Mouse (Mus musculus): ENCODE results near the gene Mettl26. TPM values are rescaled to one million over a fixed set of nuclear protein-coding genes. Genes with fewer than 3 reads are reported as not detected.

The Mettl26 gene
- polyA plus RNA-seq, 1 experiment from 2014 or later = 47.1 TPM

DNA sequence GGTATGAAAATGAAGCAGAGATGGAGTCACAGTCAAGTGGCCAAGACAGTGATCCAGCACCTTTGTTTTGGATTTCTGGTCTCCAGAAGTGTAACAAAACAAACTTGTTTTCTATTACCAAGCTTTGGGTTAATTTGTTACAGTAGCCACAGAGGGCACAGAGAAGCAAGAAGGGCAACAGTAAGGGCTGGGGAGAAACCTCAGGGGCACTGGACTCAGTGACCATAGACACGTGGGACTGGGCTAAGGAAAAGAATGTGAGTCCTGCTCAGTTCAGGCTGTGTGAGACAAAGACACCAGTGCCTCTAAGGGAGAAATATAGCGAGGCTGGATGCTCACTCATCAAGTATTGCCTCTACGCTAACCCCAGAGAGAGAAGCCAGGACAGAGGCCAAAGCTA lies 2.2 kb upstream of the Mettl26 start:
- ATAC-seq (ENCODE audit: insufficient number of reproducible peaks, insufficient read depth, low FRiP score, low TSS enrichment, low read depth) = no peak
- H3K4me2 ChIP-seq = no peak overlapping the region
- WGBS = 82% methylated on average over 3 of the region's 3 CpGs

DNA sequence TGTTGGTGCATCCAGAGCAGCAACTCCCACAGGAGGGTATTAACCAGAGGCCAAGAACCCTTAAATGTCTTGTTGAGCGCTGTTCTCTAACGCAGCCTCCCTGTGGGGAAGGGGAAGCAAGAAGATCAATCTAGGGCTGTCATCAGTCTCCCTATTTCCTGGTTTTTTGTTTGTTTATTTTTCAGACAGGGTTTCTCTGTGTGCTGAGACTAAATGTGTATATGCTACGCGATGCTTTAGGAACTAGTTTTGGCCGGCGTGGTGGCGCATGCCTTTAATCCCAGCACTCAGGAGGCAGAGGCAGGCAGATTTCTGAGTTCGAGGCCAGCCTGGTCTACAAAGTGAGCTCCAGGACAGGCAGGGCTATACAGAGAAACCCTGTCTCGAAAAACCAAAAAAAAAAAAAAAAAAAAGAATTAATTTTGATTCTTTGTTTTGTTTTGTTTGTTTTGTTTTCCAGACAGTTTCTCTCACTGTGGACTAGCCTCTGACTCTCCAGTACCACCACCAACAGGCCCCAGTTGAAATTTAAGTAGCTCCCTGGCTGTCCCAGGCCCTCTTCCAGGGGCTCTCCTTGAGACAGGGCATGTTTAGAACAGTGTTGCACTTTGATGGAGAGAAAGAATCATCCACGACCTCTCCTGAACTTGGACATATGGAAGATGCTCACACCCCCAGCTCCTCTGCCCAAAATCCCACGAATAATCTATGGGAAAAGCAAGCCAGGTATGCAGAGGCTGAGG lies 1.3 kb upstream of the Mettl26 start:
- no peak for ATAC-seq (ENCODE audit: insufficient number of reproducible peaks, insufficient read depth, low FRiP score, low TSS enrichment, low read depth)
- Histone ChIP-seq H3K27me3 (no peaks in the 10 kb centered on the region), H3K4me2 (peak overlapping the region; percentile 94), H3K36me3 (peaks cover 11% of the 10 kb centered on the region), H3K9ac (peak overlapping the region; percentile 84), H3K27ac (peak overlapping the region; percentile 93; the same call in 1 of the 2 replicates), H3K4me3 (peak overlapping the region; percentile 80), H3K4me1 (peaks cover 26% of the 10 kb centered on the region), H3K9me3 (no peaks in the 10 kb centered on the region)
- WGBS = 72% methylated on average over 11 of the region's 11 CpGs

More for the DNA sequence above, 2.2 kb upstream of the Mettl26 start:
- Histone ChIP-seq H3K36me3 (peaks cover 2% of the 10 kb centered on the region), H3K9ac (no peak overlapping the region), H3K4me1 (peaks cover 32% of the 10 kb centered on the region), H3K27me3 (no peaks in the 10 kb centered on the region), H3K27ac (no peak overlapping the region), H3K4me3 (no peak overlapping the region), H3K9me3 (no peaks in the 10 kb centered on the region)

DNA sequence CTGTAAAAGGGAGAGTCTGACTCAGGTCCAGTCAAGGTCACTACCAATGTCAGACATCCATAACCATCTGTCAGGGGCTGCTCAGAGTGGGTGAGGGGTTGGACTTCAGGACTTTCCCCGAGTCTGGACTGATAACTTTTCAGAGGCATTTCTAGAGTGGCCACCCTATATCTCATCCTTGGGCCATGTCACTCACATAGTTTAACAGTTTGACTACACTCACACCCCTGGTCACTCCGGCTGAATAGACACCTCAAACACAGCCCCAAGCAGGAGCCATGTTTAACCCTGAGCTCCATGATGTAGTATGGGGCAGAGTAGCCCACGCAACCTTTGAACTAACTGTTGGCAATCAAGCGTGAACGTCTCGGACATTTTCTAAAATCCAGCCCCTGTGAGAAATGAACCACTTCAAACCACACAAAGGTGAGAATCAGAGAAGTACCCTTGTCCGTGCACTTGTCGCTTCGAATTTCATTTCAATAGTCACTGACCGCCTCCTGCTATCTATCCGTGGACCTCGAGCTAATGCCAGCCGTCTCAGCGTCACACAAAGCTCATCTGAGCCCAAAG lies 640 bp upstream of the Mettl26 start:
- Histone ChIP-seq H3K4me2 (peak overlapping the region; percentile 94), H3K4me3 (peak overlapping the region; percentile 80), H3K9me3 (no peaks in the 10 kb centered on the region), H3K9ac (peak overlapping the region; percentile 84), H3K27me3 (no peaks in the 10 kb centered on the region), H3K36me3 (peaks cover 18% of the 10 kb centered on the region), H3K27ac (peak overlapping the region; percentile 93), H3K4me1 (peaks cover 21% of the 10 kb centered on the region)
- no peak for ATAC-seq (ENCODE audit: insufficient number of reproducible peaks, insufficient read depth, low FRiP score, low TSS enrichment, low read depth)
- WGBS = 5% methylated on average over 14 of the region's 14 CpGs

DNA sequence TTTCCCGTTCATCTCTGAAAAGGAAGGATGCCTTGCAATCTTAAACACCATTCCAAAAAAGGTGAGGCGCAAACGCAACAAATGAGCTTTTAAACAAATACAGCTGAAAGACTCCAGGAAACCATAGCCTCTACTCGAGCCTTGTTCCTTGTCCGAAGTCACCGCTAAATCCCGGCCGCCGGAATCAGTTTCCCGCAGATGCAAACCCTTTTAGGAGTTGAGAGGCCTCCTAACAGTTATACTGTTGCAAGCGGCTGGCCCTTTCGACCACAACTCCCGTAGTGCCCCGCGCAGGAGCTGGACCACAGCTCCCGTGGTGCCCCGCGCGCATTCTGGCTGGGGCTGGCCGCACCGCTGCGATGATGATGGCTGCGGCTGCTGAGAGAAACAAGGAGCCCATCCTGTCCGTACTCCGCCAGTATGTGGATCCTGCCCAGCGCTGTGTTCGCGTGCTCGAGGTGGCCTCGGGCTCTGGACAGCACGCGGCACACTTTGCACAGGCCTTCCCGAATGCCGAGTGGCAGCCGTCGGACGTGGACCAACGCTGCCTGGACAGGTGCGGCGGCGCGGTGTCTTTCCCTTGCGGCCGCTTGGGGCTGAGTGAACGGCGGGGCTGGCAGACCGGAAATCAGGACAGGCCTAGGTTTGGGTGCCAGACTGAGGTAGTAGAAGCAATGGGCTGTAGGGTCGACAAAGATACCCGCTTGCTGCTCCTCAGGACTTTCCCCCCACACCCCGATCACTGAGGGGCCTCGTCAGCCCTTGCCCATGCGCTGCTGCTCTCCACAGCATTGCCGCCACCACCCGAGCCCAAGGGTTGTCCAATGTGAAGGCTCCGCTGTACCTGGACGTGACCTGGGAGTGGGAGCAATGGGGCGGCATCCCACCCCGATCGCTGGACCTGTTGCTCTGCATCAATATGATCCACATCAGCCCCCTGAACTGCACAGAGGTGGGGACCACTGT lies 580 bp downstream of the Mettl26 start:
- peak; percentile 88 for ATAC-seq (ENCODE audit: insufficient number of reproducible peaks, insufficient read depth, low FRiP score, low TSS enrichment, low read depth)
- Histone ChIP-seq H3K27ac (peak overlapping the region; percentile 93), H3K4me3 (peak overlapping the region; percentile 80), H3K27me3 (no peaks in the 10 kb centered on the region), H3K4me2 (peak overlapping the region; percentile 94), H3K4me1 (peaks cover 25% of the 10 kb centered on the region), H3K9ac (peak overlapping the region; percentile 84), H3K36me3 (peaks cover 26% of the 10 kb centered on the region), H3K9me3 (no peaks in the 10 kb centered on the region)
- WGBS = 1% methylated on average over 59 of the region's 59 CpGs

DNA sequence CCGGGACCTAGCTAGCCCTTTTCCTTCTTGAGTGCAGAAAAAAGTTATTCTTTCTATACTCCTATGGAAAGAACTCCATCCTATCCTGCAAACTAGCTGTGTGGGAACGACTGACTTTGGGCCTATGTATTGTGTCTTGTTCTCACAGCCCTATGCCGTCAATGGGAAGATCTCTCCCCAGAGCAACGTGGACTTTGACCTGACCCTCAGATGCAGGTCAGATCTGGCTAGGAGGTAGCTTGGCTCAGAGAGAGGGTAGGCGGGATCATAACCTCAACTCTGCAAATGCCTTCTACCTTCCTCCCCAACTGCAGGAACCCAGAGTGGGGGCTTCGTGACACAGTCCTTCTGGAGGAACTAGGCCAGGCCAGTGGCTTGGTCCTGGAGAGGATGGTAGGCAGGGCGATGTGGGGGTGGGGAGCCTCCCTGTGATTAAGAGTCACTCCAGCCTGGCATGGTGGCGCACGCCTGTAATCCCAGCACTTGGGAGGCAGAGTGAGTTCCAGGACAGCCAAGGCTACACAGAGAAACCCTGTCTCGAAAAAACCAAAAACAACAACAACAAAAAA lies 1.6 kb downstream of the Mettl26 start:
- H3K9ac ChIP-seq = peak overlapping the region; percentile 84
- no peak overlapping the region for H3K27ac ChIP-seq
- H3K4me2 ChIP-seq = peak overlapping the region; percentile 94
- no peak for ATAC-seq (ENCODE audit: insufficient number of reproducible peaks, insufficient read depth, low FRiP score, low TSS enrichment, low read depth)
- WGBS = 54% methylated on average over 10 of the region's 10 CpGs
- H3K27me3 ChIP-seq = no peaks in the 10 kb centered on the region
- H3K9me3 ChIP-seq = no peaks in the 10 kb centered on the region
- H3K4me1 ChIP-seq = peaks cover 33% of the 10 kb centered on the region
- H3K36me3 ChIP-seq = peaks cover 32% of the 10 kb centered on the region
- H3K4me3 ChIP-seq = peak overlapping the region; percentile 80

DNA sequence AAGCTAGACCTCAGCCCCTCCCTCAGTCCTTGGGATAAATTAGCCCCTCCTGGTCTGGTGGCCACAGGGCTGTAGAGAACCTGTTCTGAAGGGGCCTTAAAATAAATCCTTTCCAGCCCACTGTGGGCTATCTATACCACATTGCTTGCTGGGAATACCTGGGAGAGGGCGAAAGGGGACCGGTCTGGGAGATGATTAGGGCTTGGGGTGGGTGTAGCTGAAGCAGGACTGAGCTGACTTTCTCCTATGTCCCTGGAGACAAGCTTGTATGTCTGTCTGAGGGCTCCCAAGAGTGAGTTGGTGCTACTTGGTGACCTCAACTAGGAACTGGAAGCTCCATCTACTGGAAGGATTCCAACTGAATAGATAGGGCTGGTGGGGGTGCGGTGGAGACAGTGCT lies 2.2 kb downstream of the Mettl26 start:
- 95% methylated on average over 3 of the region's 3 CpGs for WGBS
- ATAC-seq (ENCODE audit: insufficient number of reproducible peaks, insufficient read depth, low FRiP score, low TSS enrichment, low read depth) = no peak
- H3K4me1 ChIP-seq = peaks cover 36% of the 10 kb centered on the region
- peaks cover 38% of the 10 kb centered on the region for H3K36me3 ChIP-seq
- H3K4me3 ChIP-seq = no peak overlapping the region
- no peaks in the 10 kb centered on the region for H3K9me3 ChIP-seq
- no peaks in the 10 kb centered on the region for H3K27me3 ChIP-seq
- H3K4me2 ChIP-seq = no peak overlapping the region
- no peak overlapping the region for H3K9ac ChIP-seq
- H3K27ac ChIP-seq = no peak overlapping the region

DNA sequence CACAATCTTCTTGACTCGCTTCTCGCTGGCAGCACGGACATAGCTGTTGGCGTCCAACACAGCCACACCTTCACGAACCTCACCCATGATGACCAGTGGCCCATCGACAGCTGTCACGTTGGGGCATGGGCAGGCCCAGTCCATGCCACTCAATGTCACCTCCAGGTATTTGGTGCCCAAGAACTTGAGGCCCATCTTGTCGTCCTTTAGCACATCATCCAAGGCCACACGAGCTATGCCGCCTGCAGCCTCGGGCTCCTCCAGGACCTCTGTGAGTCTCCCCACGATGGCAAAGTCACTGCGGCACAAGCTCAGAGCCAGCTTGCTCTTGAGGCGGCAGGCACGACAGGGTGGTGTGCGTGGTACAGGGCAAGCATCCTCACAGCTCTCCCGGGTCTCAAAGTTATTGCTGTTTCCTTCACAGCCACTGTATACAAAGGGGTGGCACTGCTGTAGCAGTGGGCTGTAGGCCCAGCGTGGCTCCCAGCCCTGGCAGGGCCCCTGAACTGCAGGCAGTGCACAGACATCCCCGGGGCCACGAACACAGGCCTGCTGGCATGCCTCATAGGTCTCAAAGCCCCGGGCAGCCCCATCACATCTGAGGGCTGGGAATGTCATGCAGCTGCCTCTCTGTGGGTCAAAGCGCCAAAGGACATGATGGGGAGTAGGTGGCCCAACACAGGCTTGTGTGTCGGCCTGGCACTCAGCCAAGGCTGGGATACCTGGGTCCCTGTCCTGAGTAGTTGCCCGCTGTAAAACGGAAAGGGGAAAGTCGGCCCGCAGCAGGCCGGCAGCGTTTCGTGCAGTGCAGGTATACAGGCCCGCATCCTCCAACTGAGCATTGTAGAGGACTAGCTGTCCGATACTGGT lies 3.1 kb downstream of the Mettl26 start:
- Histone ChIP-seq H3K4me1 (peaks cover 36% of the 10 kb centered on the region), H3K4me3 (no peak overlapping the region), H3K4me2 (no peak overlapping the region), H3K9ac (no peak overlapping the region), H3K36me3 (peaks cover 47% of the 10 kb centered on the region), H3K27ac (no peak overlapping the region), H3K27me3 (no peaks in the 10 kb centered on the region), H3K9me3 (no peaks in the 10 kb centered on the region)
- WGBS = 91% methylated on average over 32 of the region's 32 CpGs
- ATAC-seq (ENCODE audit: insufficient number of reproducible peaks, insufficient read depth, low FRiP score, low TSS enrichment, low read depth) = no peak

DNA sequence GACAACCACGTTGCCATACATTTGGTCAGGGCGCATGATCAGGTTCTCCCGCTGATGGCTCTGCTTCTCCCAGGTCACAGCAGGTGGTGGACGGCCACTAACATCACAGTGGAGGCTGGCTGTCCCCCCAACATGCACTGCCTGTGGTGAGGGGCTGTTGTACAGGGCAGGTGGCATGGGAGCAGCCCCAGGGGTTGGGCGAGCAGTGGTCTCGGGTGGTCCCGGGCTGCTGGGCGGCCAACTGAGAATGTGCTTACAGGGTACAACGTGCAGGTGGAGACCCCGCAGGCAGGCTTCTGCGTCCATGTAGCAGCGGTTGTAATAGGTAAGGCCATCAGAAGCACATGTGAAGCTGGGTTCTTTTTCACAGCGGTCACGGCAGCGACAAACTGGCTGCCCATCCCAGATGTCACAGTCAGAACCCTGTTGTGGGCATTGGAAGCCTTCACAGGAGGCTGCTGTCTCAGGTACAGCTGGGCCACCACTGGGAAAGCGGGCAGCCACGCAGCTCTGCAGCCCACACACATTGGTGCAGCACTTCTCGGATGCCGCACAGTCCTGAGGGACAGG lies 3.8 kb downstream of the Mettl26 start:
- Histone ChIP-seq H3K9ac (no peak overlapping the region), H3K27ac (no peak overlapping the region), H3K4me1 (peaks cover 36% of the 10 kb centered on the region), H3K4me2 (no peak overlapping the region), H3K9me3 (no peaks in the 10 kb centered on the region), H3K27me3 (no peaks in the 10 kb centered on the region), H3K36me3 (peaks cover 55% of the 10 kb centered on the region), H3K4me3 (no peak overlapping the region)
- WGBS = 89% methylated on average over 19 of the region's 19 CpGs
- no peak for ATAC-seq (ENCODE audit: insufficient number of reproducible peaks, insufficient read depth, low FRiP score, low TSS enrichment, low read depth)

DNA sequence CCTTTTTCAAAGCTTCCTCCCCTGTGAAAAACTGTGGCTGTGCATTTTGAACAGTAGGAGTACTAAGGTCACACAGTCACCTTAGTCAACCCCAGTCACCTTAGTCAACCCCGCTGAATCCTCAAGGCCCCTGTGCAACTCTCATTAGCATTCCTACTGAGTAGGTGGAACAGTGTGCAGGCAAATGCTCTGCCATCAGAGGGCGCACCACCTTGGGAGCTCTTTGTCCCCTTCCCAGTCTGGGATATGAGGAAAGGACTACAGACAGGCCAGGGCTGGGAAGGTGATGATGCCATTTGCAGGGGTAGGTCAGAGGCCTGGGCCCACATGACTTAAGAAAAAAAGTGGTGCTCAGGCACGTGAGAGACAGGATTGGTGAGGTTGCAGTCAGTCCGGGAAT lies 4.4 kb downstream of the Mettl26 start:
- Histone ChIP-seq H3K27ac (no peak overlapping the region), H3K36me3 (peaks cover 60% of the 10 kb centered on the region), H3K4me3 (no peak overlapping the region)

DNA sequence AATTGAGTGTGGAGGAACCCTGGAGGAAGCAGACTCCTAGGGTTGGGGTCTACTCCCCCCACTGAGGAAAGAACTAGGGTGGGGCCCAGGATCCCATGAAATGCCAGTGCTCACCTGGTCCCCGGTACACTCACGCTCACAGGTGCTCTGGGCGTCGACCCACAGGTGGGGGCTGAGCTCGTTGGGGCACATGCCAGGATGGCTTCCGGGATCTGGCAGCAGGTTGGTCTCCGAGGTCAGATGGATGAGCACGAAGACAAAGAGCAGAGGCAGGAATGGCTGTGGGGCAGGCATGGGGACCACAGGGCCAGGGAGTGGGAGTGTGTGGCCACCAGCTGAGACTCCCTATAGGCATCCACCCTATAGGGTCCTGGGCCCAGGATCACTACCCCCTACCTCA lies 4.9 kb downstream of the Mettl26 start:
- H3K36me3 ChIP-seq = peaks cover 65% of the 10 kb centered on the region
- WGBS = 69% methylated on average over 8 of the region's 8 CpGs
- H3K4me3 ChIP-seq = no peak overlapping the region
- 0 out of 2 replicates have a peak overlapping the region, but pooled peaks have one; percentile 16 for H3K9ac ChIP-seq
- no peaks in the 10 kb centered on the region for H3K9me3 ChIP-seq
- no peaks in the 10 kb centered on the region for H3K27me3 ChIP-seq
- peaks cover 30% of the 10 kb centered on the region for H3K4me1 ChIP-seq
- no peak for ATAC-seq (ENCODE audit: insufficient number of reproducible peaks, insufficient read depth, low FRiP score, low TSS enrichment, low read depth)
- no peak overlapping the region for H3K27ac ChIP-seq
- no peak overlapping the region for H3K4me2 ChIP-seq

More for the DNA sequence above, 4.4 kb downstream of the Mettl26 start:
- WGBS = 45% methylated on average over 4 of the region's 4 CpGs
- no peaks in the 10 kb centered on the region for H3K9me3 ChIP-seq
- H3K4me2 ChIP-seq = no peak overlapping the region
- H3K27me3 ChIP-seq = no peaks in the 10 kb centered on the region
- H3K9ac ChIP-seq = no peak overlapping the region
- peaks cover 30% of the 10 kb centered on the region for H3K4me1 ChIP-seq
- no peak for ATAC-seq (ENCODE audit: insufficient number of reproducible peaks, insufficient read depth, low FRiP score, low TSS enrichment, low read depth)

Measured in embryonic facial prominence, embryonic 13.5 days (tissue).